Mouse (Mus musculus): ENCODE data around the gene Kif1c. TPM values are rescaled to one million over a fixed set of nuclear protein-coding genes. Genes with fewer than 3 reads are reported as not detected.

Gene Kif1c
- polyA plus RNA-seq, 1 experiment from 2014 or later, result 14.3 TPM

GRCm38 (mm10) chr11:70715832-70716231 is 15.5 kb downstream of the Kif1c start:
- DNase-seq (ENCODE audit: low spot score) (no peak), ATAC-seq (replicated peaks; ENCODE audit: low FRiP score, low TSS enrichment, low read depth) (no peak)
- Histone ChIP-seq H3K36me3 (ENCODE audit: control insufficient read depth, insufficient read depth, low read length) (peaks cover 86% of the 10 kb centered on the region), H3K4me1 (replicated peaks; ENCODE audit: control insufficient read depth, insufficient read depth, low read length) (no peaks in the 10 kb centered on the region), H3K27me3 (replicated peaks; ENCODE audit: control insufficient read depth, insufficient read depth, low read length) (no peaks in the 10 kb centered on the region), H3K4me2 (ENCODE audit: low read length) (no peak overlapping the region), H3K9me3 (ENCODE audit: control insufficient read depth, low read length) (no peaks in the 10 kb centered on the region), H3K27ac (ENCODE audit: low read depth) (no peak overlapping the region), H3K4me3 (ENCODE audit: low read depth, low read length) (no peak overlapping the region), H3K9ac (ENCODE audit: low read length) (no peak overlapping the region)
- WGBS, result 90% methylated on average over 6 of the region's 6 CpGs

- Histone ChIP-seq H3K4me1 (replicated peaks; ENCODE audit: control insufficient read depth, insufficient read depth, low read length) (no peaks in the 10 kb centered on the region), H3K9me3 (ENCODE audit: control insufficient read depth, low read length) (no peaks in the 10 kb centered on the region), H3K36me3 (ENCODE audit: control insufficient read depth, insufficient read depth, low read length) (peaks cover 82% of the 10 kb centered on the region), H3K4me3 (ENCODE audit: low read depth, low read length) (no peak overlapping the region), H3K27ac (ENCODE audit: low read depth) (no peak overlapping the region), H3K9ac (ENCODE audit: low read length) (no peak overlapping the region), H3K27me3 (replicated peaks; ENCODE audit: control insufficient read depth, insufficient read depth, low read length) (no peaks in the 10 kb centered on the region), H3K4me2 (ENCODE audit: low read length) (no peak overlapping the region)
- DNase-seq (ENCODE audit: low spot score), result no peak
- 81% methylated on average over 5 of the region's 5 CpGs for WGBS
- no peak for ATAC-seq (replicated peaks; ENCODE audit: low FRiP score, low TSS enrichment, low read depth)
These were observed 18.1 kb downstream of the Kif1c start for GRCm38 (mm10) chr11:70718481-70718880.

- peaks cover 93% of the 10 kb centered on the region for H3K36me3 ChIP-seq (ENCODE audit: control insufficient read depth, insufficient read depth, low read length)
- ATAC-seq (replicated peaks; ENCODE audit: low FRiP score, low TSS enrichment, low read depth) (no peak), DNase-seq (ENCODE audit: low spot score) (no peak)
- H3K4me2 ChIP-seq (ENCODE audit: low read length), result no peak overlapping the region
- no peaks in the 10 kb centered on the region for H3K4me1 ChIP-seq (replicated peaks; ENCODE audit: control insufficient read depth, insufficient read depth, low read length)
- H3K9ac ChIP-seq (ENCODE audit: low read length), result no peak overlapping the region
- no peaks in the 10 kb centered on the region for H3K27me3 ChIP-seq (replicated peaks; ENCODE audit: control insufficient read depth, insufficient read depth, low read length)
- H3K9me3 ChIP-seq (ENCODE audit: control insufficient read depth, low read length), result no peaks in the 10 kb centered on the region
- no peak overlapping the region for H3K4me3 ChIP-seq (ENCODE audit: low read depth, low read length)
- WGBS, result 98% methylated on average over 3 of the region's 3 CpGs
- no peak overlapping the region for H3K27ac ChIP-seq (ENCODE audit: low read depth)
These were observed 20.2 kb downstream of the Kif1c start for GRCm38 (mm10) chr11:70720567-70720966.

GRCm38 (mm10) chr11:70721072-70721471 is 20.7 kb downstream of the Kif1c start:
- no peak overlapping the region for H3K4me2 ChIP-seq (ENCODE audit: low read length)
- H3K36me3 ChIP-seq (ENCODE audit: control insufficient read depth, insufficient read depth, low read length), result peaks cover 93% of the 10 kb centered on the region
- no peak overlapping the region for H3K27ac ChIP-seq (ENCODE audit: low read depth)
- no peak overlapping the region for H3K4me3 ChIP-seq (ENCODE audit: low read depth, low read length)
- DNase-seq (ENCODE audit: low spot score), result no peak
- ATAC-seq (replicated peaks; ENCODE audit: low FRiP score, low TSS enrichment, low read depth), result no peak
- no peaks in the 10 kb centered on the region for H3K27me3 ChIP-seq (replicated peaks; ENCODE audit: control insufficient read depth, insufficient read depth, low read length)
- H3K9ac ChIP-seq (ENCODE audit: low read length), result no peak overlapping the region
- 97% methylated on average over 3 of the region's 3 CpGs for WGBS
- no peaks in the 10 kb centered on the region for H3K4me1 ChIP-seq (replicated peaks; ENCODE audit: control insufficient read depth, insufficient read depth, low read length)
- H3K9me3 ChIP-seq (ENCODE audit: control insufficient read depth, low read length), result no peaks in the 10 kb centered on the region

GRCm38 (mm10) chr11:70724706-70725105 is 24.4 kb downstream of the Kif1c start:
- Histone ChIP-seq H3K36me3 (ENCODE audit: control insufficient read depth, insufficient read depth, low read length) (peaks cover 91% of the 10 kb centered on the region), H3K4me2 (ENCODE audit: low read length) (no peak overlapping the region), H3K27ac (ENCODE audit: low read depth) (no peak overlapping the region), H3K27me3 (replicated peaks; ENCODE audit: control insufficient read depth, insufficient read depth, low read length) (no peaks in the 10 kb centered on the region), H3K9ac (ENCODE audit: low read length) (no peak overlapping the region), H3K9me3 (ENCODE audit: control insufficient read depth, low read length) (no peaks in the 10 kb centered on the region), H3K4me1 (replicated peaks; ENCODE audit: control insufficient read depth, insufficient read depth, low read length) (no peaks in the 10 kb centered on the region), H3K4me3 (ENCODE audit: low read depth, low read length) (no peak overlapping the region)
- no peak for DNase-seq (ENCODE audit: low spot score)
- WGBS, result 94% methylated on average over 9 of the region's 9 CpGs
- no peak for ATAC-seq (replicated peaks; ENCODE audit: low FRiP score, low TSS enrichment, low read depth)

GRCm38 (mm10) chr11:70726585-70726984 is 26.2 kb downstream of the Kif1c start:
- ATAC-seq (replicated peaks; ENCODE audit: low FRiP score, low TSS enrichment, low read depth), result no peak
- Histone ChIP-seq H3K27me3 (replicated peaks; ENCODE audit: control insufficient read depth, insufficient read depth, low read length) (no peaks in the 10 kb centered on the region), H3K27ac (ENCODE audit: low read depth) (no peak overlapping the region), H3K4me3 (ENCODE audit: low read depth, low read length) (no peak overlapping the region), H3K36me3 (ENCODE audit: control insufficient read depth, insufficient read depth, low read length) (peaks cover 77% of the 10 kb centered on the region), H3K4me1 (replicated peaks; ENCODE audit: control insufficient read depth, insufficient read depth, low read length) (no peaks in the 10 kb centered on the region), H3K4me2 (ENCODE audit: low read length) (no peak overlapping the region), H3K9ac (ENCODE audit: low read length) (no peak overlapping the region), H3K9me3 (ENCODE audit: control insufficient read depth, low read length) (no peaks in the 10 kb centered on the region)
- 92% methylated on average over 2 of the region's 2 CpGs for WGBS
- no peak for DNase-seq (ENCODE audit: low spot score)

- peaks cover 69% of the 10 kb centered on the region for H3K36me3 ChIP-seq (ENCODE audit: control insufficient read depth, insufficient read depth, low read length)
- ATAC-seq (replicated peaks; ENCODE audit: low FRiP score, low TSS enrichment, low read depth), result no peak
- H3K27me3 ChIP-seq (replicated peaks; ENCODE audit: control insufficient read depth, insufficient read depth, low read length), result no peaks in the 10 kb centered on the region
- no peaks in the 10 kb centered on the region for H3K9me3 ChIP-seq (ENCODE audit: control insufficient read depth, low read length)
- DNase-seq (ENCODE audit: low spot score), result no peak
- no peaks in the 10 kb centered on the region for H3K4me1 ChIP-seq (replicated peaks; ENCODE audit: control insufficient read depth, insufficient read depth, low read length)
- 81% methylated on average over 5 of the region's 5 CpGs for WGBS
- no peak overlapping the region for H3K27ac ChIP-seq (ENCODE audit: low read depth)
- H3K4me2 ChIP-seq (ENCODE audit: low read length), result no peak overlapping the region
- H3K9ac ChIP-seq (ENCODE audit: low read length), result no peak overlapping the region
- no peak overlapping the region for H3K4me3 ChIP-seq (ENCODE audit: low read depth, low read length)
These were observed 27.0 kb downstream of the Kif1c start for GRCm38 (mm10) chr11:70727385-70727784.

- peaks cover 42% of the 10 kb centered on the region for H3K36me3 ChIP-seq (ENCODE audit: control insufficient read depth, insufficient read depth, low read length)
- H3K27me3 ChIP-seq (replicated peaks; ENCODE audit: control insufficient read depth, insufficient read depth, low read length), result no peaks in the 10 kb centered on the region
- no peak overlapping the region for H3K9ac ChIP-seq (ENCODE audit: low read length)
- 62% methylated on average over 9 of the region's 9 CpGs for WGBS
- H3K4me2 ChIP-seq (ENCODE audit: low read length), result no peak overlapping the region
- H3K9me3 ChIP-seq (ENCODE audit: control insufficient read depth, low read length), result no peaks in the 10 kb centered on the region
- H3K4me3 ChIP-seq (ENCODE audit: low read depth, low read length), result no peak overlapping the region
- DNase-seq (ENCODE audit: low spot score), result no peak
- 0 out of 2 replicates have a peak, but pooled peaks have one; percentile 29 for ATAC-seq (replicated peaks; ENCODE audit: low FRiP score, low TSS enrichment, low read depth)
- no peak overlapping the region for H3K27ac ChIP-seq (ENCODE audit: low read depth)
- H3K4me1 ChIP-seq (replicated peaks; ENCODE audit: control insufficient read depth, insufficient read depth, low read length), result no peaks in the 10 kb centered on the region
These were observed 30.2 kb downstream of the Kif1c start for GRCm38 (mm10) chr11:70730427-70731038.

- DNase-seq (ENCODE audit: low spot score) (no peak), ATAC-seq (replicated peaks; ENCODE audit: low FRiP score, low TSS enrichment, low read depth) (no peak)
- H3K27me3 ChIP-seq (replicated peaks; ENCODE audit: control insufficient read depth, insufficient read depth, low read length), result no peaks in the 10 kb centered on the region
- H3K9ac ChIP-seq (ENCODE audit: low read length), result no peak overlapping the region
- H3K36me3 ChIP-seq (ENCODE audit: control insufficient read depth, insufficient read depth, low read length), result peaks cover 36% of the 10 kb centered on the region
- 74% methylated on average over 5 of the region's 5 CpGs for WGBS
- H3K4me1 ChIP-seq (replicated peaks; ENCODE audit: control insufficient read depth, insufficient read depth, low read length), result no peaks in the 10 kb centered on the region
- H3K4me3 ChIP-seq (ENCODE audit: low read depth, low read length), result no peak overlapping the region
- H3K4me2 ChIP-seq (ENCODE audit: low read length), result no peak overlapping the region
- no peak overlapping the region for H3K27ac ChIP-seq (ENCODE audit: low read depth)
- H3K9me3 ChIP-seq (ENCODE audit: control insufficient read depth, low read length), result no peaks in the 10 kb centered on the region
These were observed 30.8 kb downstream of the Kif1c start for GRCm38 (mm10) chr11:70731178-70731577.
